Mouse (Mus musculus): Measurements from ENCODE around the gene Gm30083. TPM values are rescaled to one million over a fixed set of nuclear protein-coding genes. Genes with fewer than 3 reads are reported as not detected.

The Gm30083 gene
- total RNA-seq, 2 experiments from 2014 or later, result not detected

DNA sequence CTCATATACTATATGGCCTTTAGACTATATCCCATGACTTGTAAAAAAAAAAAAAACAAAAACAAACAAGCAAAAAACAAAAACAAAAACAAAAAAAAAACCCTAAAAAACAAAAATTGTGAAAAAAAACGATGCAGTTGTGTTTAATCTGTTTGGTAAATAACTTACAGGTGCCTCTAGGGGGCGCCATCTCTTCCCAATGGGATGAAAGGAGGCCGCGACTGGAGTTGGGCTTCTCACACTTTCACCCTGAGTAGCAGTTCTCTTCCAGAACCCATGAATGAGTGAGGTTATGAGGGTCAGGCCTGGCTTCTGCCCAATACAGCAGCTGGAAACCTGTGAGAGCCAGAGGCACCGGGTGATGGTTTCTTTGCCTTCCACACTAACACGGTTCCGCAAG lies 49.3 kb downstream of the Gm30083 start:
- no peak for DNase-seq
- intact Hi-C loops (cut with DNase I), result no loop called here

DNA sequence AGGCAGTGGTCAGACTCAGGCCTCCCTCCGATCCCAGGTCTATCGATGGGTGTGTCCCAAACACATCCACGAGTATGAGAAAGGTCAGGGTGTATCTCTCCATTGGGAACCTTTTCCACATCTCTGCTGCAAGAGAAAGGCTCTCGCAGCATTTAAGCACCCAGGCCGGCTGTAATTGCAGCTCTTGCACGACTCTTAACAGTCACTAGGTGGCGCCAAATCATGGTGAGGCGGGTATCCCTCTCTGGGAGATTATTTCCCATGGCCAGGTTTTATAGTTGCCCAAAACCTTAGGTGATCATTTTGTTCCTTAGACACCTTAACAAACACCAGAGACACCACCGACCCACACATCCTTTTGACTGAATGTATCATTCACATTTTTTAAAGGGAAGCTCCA lies 55.6 kb downstream of the Gm30083 start:
- intact Hi-C loops (cut with DNase I), result no loop called here
- peak; percentile 60 for DNase-seq

GRCm38 (mm10) chr14:33958841-33959240 lies 56.1 kb downstream of the Gm30083 start:
- intact Hi-C loops (cut with DNase I), result no loop called here

GRCm38 (mm10) chr14:33958186-33958585 lies 56.8 kb downstream of the Gm30083 start:
- intact Hi-C loops (cut with DNase I), result no loop called here

More at GRCm38 (mm10) chr14:33958841-33959240, 56.1 kb downstream of the Gm30083 start:
- DNase-seq, result no peak

DNA sequence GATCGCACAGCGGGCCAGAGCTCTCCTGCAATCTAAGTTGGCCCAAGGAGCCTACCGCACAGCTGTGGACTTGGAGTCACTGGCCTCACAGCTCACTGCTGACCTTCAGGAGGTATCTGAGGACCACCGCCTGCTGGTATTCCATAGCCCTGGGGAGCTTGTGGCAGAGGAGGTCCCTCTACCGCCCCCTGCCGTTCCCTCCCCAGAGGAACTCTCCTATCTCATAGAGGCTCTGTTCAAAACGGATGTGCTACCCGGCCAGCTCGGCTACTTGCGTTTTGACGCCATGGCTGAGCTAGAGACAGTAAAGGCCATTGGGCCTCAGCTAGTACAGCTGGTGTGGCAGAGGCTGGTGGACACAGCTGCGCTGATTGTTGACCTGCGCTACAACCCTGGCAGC lies 58.9 kb downstream of the Gm30083 start:
- no peak for DNase-seq
- intact Hi-C loops (cut with DNase I), result no loop called here

More at GRCm38 (mm10) chr14:33958186-33958585, 56.8 kb downstream of the Gm30083 start:
- no peak for DNase-seq

DNA sequence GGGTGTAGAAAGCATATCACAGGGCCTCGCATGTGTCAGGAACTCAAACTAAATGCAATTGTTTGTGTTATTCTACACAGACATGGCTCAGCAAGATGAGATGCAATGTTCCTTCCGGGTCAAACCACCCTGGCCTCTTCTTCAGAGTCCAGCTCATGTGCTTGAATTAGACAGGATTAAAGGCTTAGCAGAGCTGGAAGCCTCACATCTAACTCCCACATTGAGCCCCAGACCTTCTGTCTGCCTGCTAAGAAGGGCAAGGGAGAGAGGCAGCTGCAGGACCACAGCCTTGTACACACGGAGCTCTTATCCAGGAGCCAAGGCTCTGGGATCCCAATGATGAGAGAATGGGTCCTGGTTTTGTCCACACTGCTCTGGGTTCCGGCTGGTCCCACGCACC lies 61.2 kb downstream of the Gm30083 start, which contains the start of gene Rbp3:
Gene Rbp3 (plus strand): TSS at position 243 of the 400 bp plus-strand sequence.
- no peak for DNase-seq
- intact Hi-C loops (cut with DNase I), result no loop called here

GRCm38 (mm10) chr14:33952233-33952981 lies 62.6 kb downstream of the Gm30083 start:
- no peak for DNase-seq
- intact Hi-C loops (cut with DNase I), result no loop called here

GRCm38 (mm10) chr14:33946125-33946524 lies 68.9 kb downstream of the Gm30083 start:
- intact Hi-C loops (cut with DNase I), result no loop called here
- no peak for DNase-seq

DNA sequence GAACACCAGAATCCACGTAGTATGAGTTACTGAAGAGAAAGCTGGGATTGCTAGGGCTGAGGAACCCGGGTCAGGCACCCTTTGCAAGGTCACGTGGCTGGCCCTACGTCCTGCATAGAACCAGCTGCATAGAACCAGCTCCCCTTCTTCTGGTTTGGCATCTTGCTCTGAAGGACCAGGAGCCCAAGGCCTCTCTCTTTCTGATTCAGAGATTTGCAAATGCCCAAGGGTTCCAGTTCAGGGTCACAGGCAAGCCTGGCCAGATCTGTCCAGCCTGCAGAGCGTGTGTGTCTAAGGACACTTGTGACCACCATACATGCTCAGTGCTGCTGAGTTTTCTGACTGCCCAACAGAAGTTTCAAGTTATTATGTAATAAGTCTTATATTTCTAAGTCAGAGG lies 72.8 kb downstream of the Gm30083 start:
- intact Hi-C loops (cut with DNase I), result no loop called here
- DNase-seq, result no peak

- intact Hi-C loops (cut with DNase I), result no loop called here
- DNase-seq, result no peak
Observed at GRCm38 (mm10) chr14:33940739-33941138, 74.2 kb downstream of the Gm30083 start, which contains the start of gene Gdf2. Gene Gdf2 (plus strand): TSS chr14:33941039.

DNA sequence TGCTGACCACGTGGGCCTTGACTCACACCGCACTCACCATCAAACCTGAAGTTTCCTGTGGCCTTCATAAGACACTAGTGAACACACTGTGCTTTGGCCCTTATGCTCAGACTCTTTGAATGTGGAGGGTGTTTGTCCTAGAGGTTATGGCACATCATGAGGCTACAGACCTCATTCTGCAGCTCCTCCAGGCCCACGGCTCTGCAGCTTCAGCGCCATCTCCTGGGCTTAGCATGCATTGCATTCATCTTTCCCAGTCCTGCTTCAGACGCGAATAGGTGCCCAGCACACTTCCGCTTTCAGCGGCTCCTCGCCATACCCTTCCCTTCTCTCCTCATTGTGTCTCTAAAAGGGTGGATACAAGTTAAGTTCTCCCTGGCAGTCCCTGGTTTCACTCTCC lies 75.9 kb downstream of the Gm30083 start:
- intact Hi-C loops (cut with DNase I), result no loop called here
- peak; percentile 85 for DNase-seq

Other genes with a start within 250 kb of the Gm30083 start
- 1 to 10 TPM; 7.7 to 9.2 TPM for gene Gdf10, start 91.6 kb downstream of the Gm30083 start, total RNA-seq (2021)
- gene Gdf2, start 74.1 kb downstream of the Gm30083 start, total RNA-seq (2021), result not detected
- gene Rbp3, start 61.2 kb downstream of the Gm30083 start, total RNA-seq (2021), result under 1 TPM in 1 of 2 experiments, not detected in 1; 0.08 TPM
- 1 to 10 TPM; 2.3 to 2.9 TPM for gene Zfp488, start 36.4 kb downstream of the Gm30083 start, total RNA-seq (2021)
- not detected for gene Gm5460, start 1.6 kb upstream of the Gm30083 start, total RNA-seq (2021)
- not detected for gene Antxrl, start 37.5 kb upstream of the Gm30083 start, total RNA-seq (2021)
- under 1 TPM; 0.42 to 0.52 TPM for gene Anxa8, start 70.8 kb upstream of the Gm30083 start, total RNA-seq (2021)
- not detected for gene A630023A22Rik, start 87.6 kb upstream of the Gm30083 start, total RNA-seq (2021)
- under 1 TPM in 1 of 2 experiments, not detected in 1; 0.16 TPM for gene Npy4r, start 137.3 kb upstream of the Gm30083 start, total RNA-seq (2021)
- 10 to 100 TPM; 26.2 to 30.0 TPM for gene Gprin2, start 186.5 kb upstream of the Gm30083 start, total RNA-seq (2021)
- 1 to 10 TPM; 1.2 to 1.5 TPM for gene Syt15, start 204.4 kb upstream of the Gm30083 start, total RNA-seq (2021)

Measured in left cerebral cortex, postnatal 4 days (tissue).